Mouse (Mus musculus) mouse embryonic stem cell (cell line): ENCODE measurements at regions not wholly inside any gene's neighbourhood (a gene's known extent, or its start where the extent isn't known, plus 50 kb on each side); places are given as distances from the start of the nearest gene placed in this dataset.

Source experiments
- in situ Hi-C, 2 experiments: fragments of 300-500 bp; cut with MboI; formaldehyde crosslinking; loops; 1 replicate in 1 of 2; 3 replicates in 1 of 2; pipeline ENCODE4 v1.14.3; 2019 to 2020; ENCODE audit warnings: low sequenced_read_pairs in 2 of 2, low pct_unique_long_range_greater_than_20kb in 1 of 2, mixed read lengths in 1 of 2; ENCODE audit not compliant: unreplicated experiment in 1 of 2

DNA sequence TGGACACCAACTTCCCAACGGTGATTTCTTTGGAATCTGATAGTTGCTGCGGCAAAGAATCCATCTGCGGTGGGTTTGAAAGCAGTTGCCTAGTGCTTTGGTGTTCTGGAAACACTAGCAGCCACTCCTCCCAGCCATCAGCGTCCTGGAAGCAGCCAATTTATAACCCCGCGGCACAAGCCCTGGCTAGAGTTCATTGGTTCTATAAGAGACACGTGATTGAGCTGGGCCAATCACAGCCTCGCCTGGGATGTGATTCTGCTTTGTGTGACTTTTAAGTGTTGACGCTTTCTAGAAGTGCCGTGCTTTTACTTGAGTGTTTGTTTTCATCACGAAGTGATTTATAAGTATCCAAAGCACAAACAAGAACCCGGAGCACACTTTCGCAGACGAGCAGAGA lies 223.1 kb downstream of the Tshz3 start:
- in situ Hi-C loops, result loop anchor here in 1 of 2 experiments (25.0 kb wide), 1 partner anchor 91 kb away; no protein-coding TSS in a partner anchor

DNA sequence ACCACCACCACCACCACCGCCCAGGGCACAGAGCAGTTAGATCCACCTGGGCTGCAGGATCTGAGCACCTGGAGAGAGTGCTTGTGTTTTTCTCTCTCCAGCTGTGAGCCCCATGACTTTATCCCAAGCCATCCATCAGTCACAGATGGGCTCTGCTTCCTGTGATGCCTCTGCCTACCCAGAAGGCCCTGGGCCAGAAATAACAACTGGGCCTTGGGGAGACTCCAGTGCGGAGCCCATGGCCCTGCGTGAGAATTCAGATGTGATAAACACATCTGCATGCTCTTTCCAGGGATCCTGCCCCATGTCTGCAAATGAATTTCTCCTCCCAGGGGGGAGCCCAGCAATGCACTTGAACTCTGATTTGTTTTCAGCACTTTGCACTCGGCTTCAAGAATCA lies 235.6 kb downstream of the Tshz3 start:
- in situ Hi-C loops, result no loop called here

DNA sequence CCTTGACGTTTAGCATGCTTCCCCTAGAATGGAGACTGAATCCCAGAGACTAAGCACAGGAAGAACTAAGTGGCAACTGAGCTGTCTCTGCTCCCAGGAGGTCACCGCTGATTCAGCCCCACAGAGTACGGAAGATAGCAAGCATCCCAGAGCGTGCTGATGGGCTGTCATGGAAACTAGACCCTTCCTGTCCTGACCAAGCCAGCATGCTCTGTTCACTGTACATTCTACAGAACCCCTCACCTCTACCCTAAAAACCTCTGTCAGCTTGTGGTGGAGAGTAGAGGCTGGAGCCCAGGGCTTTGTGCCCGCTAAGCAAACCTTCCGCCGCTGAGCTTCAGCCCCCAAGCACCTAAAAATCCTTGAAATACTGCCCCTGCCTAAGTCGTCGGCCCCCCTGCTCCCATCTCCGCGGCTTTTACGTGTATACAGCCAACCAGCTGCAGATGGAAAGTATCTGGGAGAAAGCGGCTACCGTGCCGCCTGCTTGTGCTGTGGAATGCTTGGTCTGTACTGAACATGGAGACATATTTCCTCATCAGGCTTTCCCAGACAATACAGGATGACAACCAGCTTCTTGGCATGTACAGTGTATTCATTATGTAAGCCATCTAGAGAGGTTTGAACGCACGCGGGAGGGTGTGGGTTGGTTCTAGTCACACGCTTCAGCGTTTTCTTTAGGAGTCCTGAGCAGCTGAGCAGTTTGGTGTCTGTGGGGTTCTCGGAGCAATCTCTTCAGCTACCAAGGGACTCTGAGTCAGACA lies 237.1 kb downstream of the Tshz3 start:
- in situ Hi-C loops, result no loop called here

DNA sequence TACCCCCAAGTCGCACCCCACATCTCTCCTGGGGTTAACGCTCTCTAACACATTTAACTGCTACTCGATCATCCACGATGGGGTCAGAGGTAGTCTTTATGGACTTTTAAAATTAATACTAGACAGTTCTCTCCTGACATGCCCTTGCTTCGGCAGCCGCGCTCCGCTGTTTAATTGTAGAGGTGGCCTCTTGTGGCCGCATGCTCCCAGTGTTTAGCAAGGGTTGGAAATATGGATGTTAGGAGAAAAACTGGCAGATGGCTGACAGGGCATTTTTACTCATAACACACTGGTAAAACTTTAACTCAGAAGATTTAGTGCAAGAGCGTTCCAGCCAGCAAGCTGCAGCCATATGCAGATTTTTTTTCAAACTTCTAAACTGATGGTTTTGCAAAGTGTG lies 242.7 kb downstream of the Tshz3 start:
- in situ Hi-C loops, result no loop called here

DNA sequence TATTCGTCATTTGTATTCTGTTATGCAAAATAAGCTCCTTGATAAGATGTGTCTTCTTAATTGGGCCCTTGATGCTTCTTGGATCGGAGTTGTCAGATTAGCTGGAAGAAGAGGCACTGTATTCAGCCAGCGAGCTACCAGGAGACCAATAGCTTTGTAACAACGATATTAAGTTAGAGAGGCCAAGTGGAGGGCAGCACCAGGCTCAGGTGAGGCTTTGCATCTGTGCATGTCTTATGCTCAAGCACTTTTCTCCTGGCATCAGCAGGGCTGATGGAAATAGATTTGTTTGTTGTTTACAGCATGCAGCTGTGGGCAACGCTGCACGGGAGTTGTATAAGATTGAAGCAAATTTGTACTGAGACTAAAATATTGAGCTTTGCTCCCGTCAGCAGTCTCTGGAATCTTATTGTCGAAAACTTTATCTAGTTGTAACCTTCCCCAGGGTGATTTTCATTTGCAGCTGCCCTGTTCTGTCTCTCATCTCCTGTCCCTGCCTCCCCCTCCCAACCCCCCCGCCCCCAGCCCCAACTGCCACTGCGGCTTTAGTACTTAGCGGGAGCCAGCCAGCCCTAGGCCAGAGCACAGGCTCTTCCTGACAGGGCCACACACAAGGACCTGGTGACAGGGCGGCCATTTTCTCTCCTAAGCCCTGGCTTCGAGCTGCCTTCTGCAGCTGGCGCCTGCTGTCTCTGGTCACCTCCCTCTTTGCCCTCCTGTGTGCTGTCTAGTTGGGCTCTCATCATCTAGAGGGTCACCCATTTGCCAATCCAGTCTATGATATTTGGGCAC lies 247.3 kb downstream of the Tshz3 start:
- in situ Hi-C loops, result no loop called here

DNA sequence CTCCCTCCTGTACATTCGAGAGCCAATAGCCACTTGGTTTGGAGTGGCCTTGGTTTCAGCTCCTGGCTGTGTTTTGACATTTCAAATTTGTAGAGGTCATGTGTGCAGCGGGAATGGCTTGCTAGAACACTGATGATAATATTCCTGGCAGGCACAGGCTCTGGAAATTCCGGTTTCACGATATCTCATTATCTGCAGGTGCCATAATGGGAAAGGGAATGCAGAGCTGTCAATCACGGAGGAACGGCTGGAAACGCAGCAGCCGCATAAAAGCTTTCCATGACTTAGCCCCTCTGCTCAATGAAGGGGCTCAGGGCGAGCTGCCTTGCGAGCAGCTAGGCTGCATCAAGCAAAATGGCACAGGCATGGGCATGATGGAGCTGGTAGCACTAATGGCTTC lies 251.6 kb downstream of the Tshz3 start:
- in situ Hi-C loops, result no loop called here

DNA sequence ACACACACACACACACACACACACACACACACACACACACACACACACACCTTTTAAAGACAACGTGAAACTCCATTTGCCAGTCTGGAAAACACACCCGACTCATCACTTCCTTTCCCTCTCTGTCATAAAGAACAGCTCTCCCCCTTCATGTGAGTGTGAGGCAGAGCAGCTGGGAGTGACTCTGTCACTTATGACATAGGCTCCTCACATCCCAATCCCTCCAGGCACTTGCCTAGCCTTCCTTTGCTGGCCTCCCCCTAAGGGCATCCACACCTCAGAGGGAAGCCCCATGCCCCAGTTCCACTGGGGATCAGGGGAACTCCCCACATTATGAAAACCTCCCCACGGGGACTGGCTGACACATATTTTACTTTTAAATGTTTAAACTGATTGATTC lies 257.5 kb downstream of the Tshz3 start:
- in situ Hi-C loops, result no loop called here

DNA sequence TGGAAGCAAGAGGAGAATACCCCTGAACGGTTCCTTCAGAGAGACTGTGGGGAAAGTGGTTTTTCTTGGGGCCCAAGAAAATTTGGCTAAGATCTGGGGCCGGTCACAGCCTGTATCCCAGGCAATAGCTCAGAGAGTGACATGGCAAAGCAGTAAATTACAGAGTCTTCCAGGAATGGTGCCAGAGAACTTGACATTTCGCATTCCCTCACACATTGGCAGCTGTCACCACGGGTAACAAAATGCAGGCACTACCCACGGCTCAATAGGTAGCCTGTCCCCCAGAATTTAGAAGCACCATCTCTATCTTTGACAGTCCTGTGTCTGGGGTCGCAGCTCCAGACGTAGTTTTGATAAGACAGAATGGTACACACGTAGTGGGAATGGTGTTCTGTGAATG lies 260.3 kb downstream of the Tshz3 start:
- in situ Hi-C loops, result no loop called here

DNA sequence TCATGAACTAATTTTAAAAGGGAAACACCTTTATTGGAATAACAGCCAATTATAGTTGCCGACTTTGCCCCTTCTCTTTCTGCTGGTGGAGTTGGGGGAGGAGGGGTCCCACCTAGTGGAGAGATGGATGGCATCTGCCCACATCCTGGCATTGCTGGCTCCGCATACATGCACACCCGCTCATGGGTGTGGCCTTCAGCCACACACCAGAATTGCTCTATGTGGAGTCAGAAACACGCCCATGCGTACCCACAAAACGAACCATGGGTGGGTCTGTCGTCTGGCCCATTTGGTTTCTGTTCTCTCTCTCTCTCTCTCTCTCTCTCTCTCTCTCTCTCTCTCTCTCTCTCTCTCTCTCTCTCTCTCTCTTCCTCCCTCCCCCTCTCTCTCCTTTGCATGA lies 273.9 kb downstream of the Tshz3 start:
- in situ Hi-C loops, result no loop called here

DNA sequence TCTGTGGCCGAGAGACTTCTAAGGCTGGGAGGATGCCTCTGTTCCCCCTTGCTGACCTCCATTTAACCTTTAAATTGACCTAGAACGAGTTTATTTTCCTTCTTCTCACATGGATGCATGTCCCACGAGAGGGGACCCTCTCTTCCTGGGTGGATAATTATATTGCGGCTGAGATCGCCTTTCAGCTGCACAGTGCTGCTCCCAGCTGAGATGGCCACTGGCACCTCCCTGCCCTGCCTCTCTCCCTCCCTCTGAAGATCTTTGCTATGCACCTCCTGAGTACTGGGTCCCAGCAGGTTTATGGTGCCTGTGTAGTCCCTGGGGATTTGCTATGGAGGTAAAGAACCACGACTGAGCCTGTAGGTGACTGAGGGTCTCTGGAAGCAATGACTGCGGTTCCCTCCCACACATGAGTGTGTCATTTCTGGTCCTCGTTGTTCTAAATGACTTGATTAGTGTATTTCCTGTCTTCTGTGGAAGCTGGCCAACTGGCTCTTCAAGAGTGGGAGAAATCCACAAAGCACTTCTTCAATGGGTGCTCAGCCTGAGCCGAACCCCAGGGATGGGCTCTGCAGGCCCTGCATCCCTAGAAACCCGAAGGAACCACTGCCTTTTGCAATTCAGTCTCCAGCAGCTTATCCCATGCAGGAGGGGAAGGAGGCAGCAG lies 275.9 kb downstream of the Tshz3 start:
- in situ Hi-C loops, result no loop called here

DNA sequence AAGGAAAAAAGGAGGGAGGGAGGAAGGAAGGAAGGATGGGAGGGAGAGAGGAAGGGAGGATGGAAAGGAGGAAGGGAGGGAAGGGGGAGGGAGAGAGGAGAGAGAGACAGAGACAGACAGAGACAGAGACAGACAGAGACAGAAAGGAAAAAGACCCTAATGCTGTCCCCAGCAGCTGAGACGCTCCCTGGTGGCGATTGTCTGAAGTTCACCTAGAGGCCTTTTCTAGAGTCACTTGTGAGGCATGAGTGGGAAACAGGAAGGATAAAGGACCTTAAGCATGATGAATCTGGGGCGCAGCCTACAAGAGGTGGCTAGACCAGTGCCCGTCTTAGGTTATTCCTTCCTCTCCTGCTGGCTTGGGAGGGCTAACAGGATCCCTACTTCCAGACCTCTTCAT lies 276.7 kb downstream of the Tshz3 start:
- in situ Hi-C loops, result no loop called here

DNA sequence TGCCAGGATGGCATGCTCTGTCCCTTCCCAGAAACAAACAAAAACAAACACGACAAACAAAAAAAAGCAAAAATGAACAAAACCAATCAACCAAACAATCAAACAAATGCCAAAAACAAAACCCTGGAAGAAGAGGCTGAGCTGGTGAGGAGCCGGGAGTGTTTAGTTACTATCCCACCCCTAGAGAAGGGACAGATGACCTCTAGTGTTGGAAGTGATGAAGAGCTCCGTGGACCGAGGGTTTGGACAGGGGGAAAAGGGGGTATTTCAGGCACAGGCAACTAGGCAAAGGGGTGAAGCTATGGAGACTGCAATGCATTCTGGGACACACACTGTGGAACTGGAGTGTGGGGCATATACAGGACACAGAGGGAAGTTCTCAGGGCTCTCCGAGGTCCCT lies 277.6 kb downstream of the Tshz3 start:
- in situ Hi-C loops, result no loop called here

DNA sequence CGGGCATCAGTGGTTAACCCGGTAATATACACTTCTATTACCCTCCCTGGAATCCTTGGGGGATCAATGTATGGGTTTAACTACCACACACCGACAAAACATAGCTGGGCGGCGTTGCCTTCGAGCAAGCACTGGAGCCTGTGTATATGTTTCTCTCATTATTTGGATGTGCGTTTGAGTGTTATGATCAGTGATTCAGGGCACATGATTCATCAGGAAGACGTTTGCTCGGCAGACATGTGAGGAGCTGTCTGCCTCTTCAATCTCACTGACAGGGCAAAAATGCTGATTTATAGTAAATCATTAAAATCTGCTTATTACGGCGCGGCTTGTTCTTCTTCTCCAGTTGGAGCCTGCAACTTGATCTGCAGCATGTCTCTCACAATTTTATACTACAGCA lies 279.9 kb downstream of the Tshz3 start:
- in situ Hi-C loops, result no loop called here

DNA sequence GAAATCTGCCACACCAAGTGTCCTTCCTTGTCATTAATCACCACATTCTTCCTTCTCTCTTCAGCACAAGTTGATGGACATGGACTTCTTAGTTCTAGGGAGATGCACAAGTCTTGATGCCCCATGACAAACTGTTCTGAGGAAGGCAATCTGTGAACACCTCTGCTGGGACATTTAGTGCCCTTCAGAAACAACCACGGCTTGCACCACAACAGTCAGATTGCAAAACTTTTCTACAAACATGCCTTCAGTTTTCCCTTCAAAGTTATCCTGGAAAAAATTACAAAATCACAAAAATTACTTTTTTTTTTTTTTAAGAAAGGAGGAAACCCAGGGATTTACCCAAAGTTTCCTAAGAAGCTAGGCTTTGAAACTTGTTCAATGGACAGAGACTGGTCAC lies 291.5 kb downstream of the Tshz3 start:
- in situ Hi-C loops, result no loop called here

DNA sequence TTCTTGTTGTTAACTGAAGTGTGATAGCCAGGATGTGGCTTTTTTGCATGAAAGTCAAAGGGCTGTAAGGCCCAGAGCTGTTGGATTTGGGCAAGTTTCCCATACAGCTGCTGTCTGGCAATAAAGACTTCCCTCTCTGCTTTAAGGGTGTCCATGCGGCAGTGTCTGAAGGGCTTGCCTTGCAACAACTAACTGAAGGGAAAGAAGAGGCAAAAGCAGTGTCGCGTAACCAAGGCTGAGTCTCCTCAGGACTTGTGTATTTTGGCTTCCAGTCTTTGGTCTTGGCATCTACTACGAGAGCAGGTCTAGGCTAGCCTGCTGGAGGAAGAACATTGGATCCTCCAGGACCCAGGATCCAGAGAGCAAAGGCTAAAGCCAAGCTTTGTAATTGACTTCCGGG lies 306.7 kb downstream of the Tshz3 start:
- in situ Hi-C loops, result loop anchor here in 1 of 2 experiments (25.0 kb wide), 2 partner anchors 92 to 392 kb away; no protein-coding TSS in a partner anchor

DNA sequence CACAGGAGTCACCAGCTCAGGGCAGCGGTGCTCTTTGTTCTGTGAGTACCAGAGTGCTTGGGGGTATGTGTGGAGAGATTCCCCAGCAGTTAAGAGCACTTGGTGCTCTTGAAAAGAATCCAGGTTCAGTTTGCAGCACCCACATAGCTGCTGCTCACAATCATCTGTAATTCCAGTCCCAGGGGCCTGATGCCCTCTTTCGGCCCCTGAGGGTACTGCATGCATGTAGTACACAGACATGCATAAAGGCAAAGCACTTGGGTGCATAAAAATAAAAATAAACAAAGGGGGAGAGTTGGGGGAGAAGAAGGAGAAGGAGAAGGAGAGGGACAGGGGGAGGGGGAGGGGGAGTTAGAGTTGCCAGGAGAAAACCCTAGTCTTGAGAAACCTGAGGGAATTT lies 307.8 kb downstream of the Tshz3 start:
- in situ Hi-C loops, result loop anchor here in 1 of 2 experiments (25.0 kb wide), 2 partner anchors 93 to 393 kb away; no protein-coding TSS in a partner anchor

DNA sequence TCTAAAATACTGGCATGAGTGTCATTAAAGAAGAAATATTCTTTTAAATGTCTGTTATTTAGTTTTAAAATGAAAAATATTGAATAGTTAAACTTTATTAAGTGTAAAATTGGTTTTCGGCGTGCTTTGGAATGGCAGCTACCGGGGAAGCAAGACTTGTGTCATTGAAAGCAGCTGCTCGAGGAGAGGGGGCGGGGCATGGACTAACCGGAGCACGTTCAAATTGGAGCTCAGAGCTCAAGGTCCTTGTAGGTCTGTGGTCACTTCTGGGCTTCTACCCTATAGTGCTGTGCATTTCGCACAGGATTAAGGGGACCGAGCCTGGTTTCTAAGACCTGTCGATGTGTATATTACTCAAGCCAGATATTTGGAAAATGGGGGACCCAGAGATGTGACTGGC lies 309.0 kb downstream of the Tshz3 start:
- in situ Hi-C loops, result loop anchor here in 1 of 2 experiments (25.0 kb wide), 2 partner anchors 95 to 395 kb away; no protein-coding TSS in a partner anchor

DNA sequence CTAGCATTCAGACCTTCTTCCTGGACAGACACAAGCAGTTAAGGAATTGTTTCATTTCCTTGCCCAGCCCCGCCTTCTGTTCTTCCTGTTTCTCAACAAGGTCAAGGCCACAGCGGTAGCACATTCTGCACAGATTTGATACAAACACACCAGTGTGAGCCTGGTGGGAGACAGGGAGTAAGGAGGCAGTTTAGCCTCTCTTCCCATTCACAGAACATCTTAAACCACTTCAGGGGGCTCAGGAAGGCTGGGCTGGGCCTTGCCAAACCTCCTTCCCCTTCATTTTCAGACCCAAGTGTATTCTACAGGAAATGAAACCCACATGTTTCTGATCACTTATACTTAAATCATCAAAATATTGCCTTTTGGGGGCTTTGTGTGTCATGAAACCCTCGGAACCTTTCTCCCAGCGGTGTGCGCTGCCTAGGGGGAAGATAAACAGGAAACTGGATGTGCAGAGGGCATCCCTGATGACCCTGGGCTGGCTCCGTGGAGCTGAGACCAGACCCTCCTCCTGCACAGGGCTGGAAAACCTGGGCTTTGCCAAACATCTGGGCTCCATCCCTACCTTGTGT lies 313.3 kb downstream of the Tshz3 start:
- in situ Hi-C loops, result loop anchor here in 1 of 2 experiments (25.0 kb wide), 2 partner anchors 99 to 399 kb away; no protein-coding TSS in a partner anchor

DNA sequence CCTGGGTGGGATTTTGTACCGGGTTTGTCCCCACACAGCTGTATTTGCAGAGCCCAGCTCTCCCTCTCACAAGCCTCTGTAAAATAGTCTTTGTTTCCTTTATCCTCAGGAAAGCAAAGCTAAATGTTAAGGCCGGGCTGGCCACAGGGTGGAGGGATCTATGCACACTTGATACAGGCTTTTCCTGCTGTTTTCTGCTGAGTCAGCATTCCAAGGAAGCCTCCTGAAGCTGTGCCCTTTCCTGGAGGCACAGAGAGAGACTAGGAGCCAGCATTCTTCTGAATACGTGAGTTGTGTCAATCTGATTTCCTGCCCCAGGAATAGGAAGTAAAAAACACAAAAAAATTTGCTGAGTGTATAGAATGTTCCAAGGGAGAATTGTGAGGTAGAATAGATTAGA lies 322.2 kb downstream of the Tshz3 start:
- in situ Hi-C loops, result loop anchor here in 1 of 2 experiments (25.0 kb wide), 2 partner anchors 108 to 408 kb away; no protein-coding TSS in a partner anchor
